8 mouse cellular contexts compared by ENCODE assay signal in the genomic region with DNA sequence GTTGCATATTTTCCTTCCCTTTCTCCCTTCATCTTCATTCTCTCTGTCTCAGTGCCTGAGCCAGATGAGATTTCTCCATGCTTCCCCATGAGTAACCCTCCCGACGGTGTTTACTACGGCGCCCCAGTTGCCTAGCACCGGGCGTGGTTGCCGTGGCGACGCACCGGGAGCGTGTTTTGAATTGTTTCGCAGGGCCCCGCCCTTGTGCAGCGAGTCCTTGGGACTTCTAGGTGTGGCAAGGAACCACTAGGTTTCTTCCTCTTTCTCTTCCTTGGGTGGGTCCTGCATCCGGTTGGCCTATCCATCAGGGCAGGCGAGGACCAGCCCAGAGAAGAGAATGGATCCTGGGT. TPM values are rescaled to one million over a fixed set of nuclear protein-coding genes. Genes with fewer than 3 reads are reported as not detected.
DNase-seq lines count a peak whose midpoint lies in the region; ATAC-seq lines count a peak whose summit lies in the region.

No protein-coding gene starts in this region.

- 4% methylated on average over 16 of the region's 16 CpGs for WGBS in forebrain, embryonic 13.5 days
- WGBS in heart, embryonic 16.5 days: 8% methylated on average over 16 of the region's 16 CpGs
- WGBS in liver, embryonic 11.5 days: 7% methylated on average over 16 of the region's 16 CpGs

- ATAC-seq in forebrain, embryonic 13.5 days: peak; percentile 88
- ATAC-seq in heart, embryonic 16.5 days (replicated peaks; ENCODE audit: extremely low read depth, insufficient read depth, low FRiP score): peak; percentile 62
- peak; percentile 66 for ATAC-seq in liver, embryonic 11.5 days (replicated peaks; ENCODE audit: low FRiP score)

- peak overlapping the region; percentile 45 for H3K9ac ChIP-seq in forebrain, embryonic 13.5 days
- peak overlapping the region; percentile 37 for H3K9ac ChIP-seq in heart, embryonic 16.5 days (ENCODE audit: low read length)
- H3K9ac ChIP-seq in liver, embryonic 11.5 days (ENCODE audit: low read depth, low read length): no peak overlapping the region

- peak overlapping the region; percentile 19 for H3K4me3 ChIP-seq in forebrain, embryonic 13.5 days
- peak overlapping the region; percentile 25 for H3K4me3 ChIP-seq in heart, embryonic 16.5 days (ENCODE audit: low read length)
- no peak overlapping the region for H3K4me3 ChIP-seq in liver, embryonic 11.5 days (ENCODE audit: low read depth, low read length)

- H3K9me3 ChIP-seq in forebrain, embryonic 13.5 days (replicated peaks): peaks cover 13% of the 10 kb centered on the region; the same call in 1 of the 2 replicates
- no peaks in the 10 kb centered on the region; the same call in 1 of the 2 replicates for H3K9me3 ChIP-seq in heart, embryonic 16.5 days (replicated peaks; ENCODE audit: control insufficient read depth, low read length)
- H3K9me3 ChIP-seq in liver, embryonic 11.5 days (ENCODE audit: control insufficient read depth, low read length): no peaks in the 10 kb centered on the region

- H3K27ac ChIP-seq in forebrain, embryonic 13.5 days: peak overlapping the region; percentile 54
- H3K27ac ChIP-seq in heart, embryonic 16.5 days (ENCODE audit: low read length): peak overlapping the region; percentile 26
- H3K27ac ChIP-seq in liver, embryonic 11.5 days (ENCODE audit: low read depth, low read length): 0 out of 2 replicates have a peak overlapping the region, but pooled peaks have one; percentile 1

- peaks cover 29% of the 10 kb centered on the region for H3K4me1 ChIP-seq in forebrain, embryonic 13.5 days
- H3K4me1 ChIP-seq in heart, embryonic 16.5 days (ENCODE audit: control insufficient read depth, insufficient read depth, low read length): peaks cover 25% of the 10 kb centered on the region
- H3K4me1 ChIP-seq in liver, embryonic 11.5 days (replicated peaks; ENCODE audit: control insufficient read depth, insufficient read depth, low read length): no peaks in the 10 kb centered on the region; the same call in 1 of the 2 replicates

- H3K4me2 ChIP-seq in forebrain, embryonic 13.5 days: peak overlapping the region; percentile 61
- peak overlapping the region; percentile 61 for H3K4me2 ChIP-seq in heart, embryonic 16.5 days (ENCODE audit: low read depth, low read length)
- H3K4me2 ChIP-seq in liver, embryonic 11.5 days: peak overlapping the region; percentile 23

- peak; percentile 47 to 73 for DNase-seq in cerebellum, postnatal 4 days (ENCODE audit: low spot score in 2 of 2)
- no peak for DNase-seq in cerebellum, adult 9-11 months
- DNase-seq in kidney, postnatal 14 days: peak; percentile 87
- peak; percentile 57 for DNase-seq in liver, embryonic 11.5 days (ENCODE audit: low spot score)
- peak; percentile 82 to 93 for DNase-seq in monocyte, adult 2 months (ENCODE audit: low read depth in 1 of 2, low spot score in 2 of 2)
- peak; percentile 38 for DNase-seq in telencephalon, adult 2 months (ENCODE audit: low read depth, low spot score)

- no peaks in the 10 kb centered on the region for H3K36me3 ChIP-seq in forebrain, embryonic 13.5 days (ENCODE audit: poor library complexity, severe bottlenecking)
- no peaks in the 10 kb centered on the region for H3K36me3 ChIP-seq in heart, embryonic 16.5 days (ENCODE audit: control insufficient read depth, insufficient read depth)
- H3K36me3 ChIP-seq in liver, embryonic 11.5 days (ENCODE audit: control insufficient read depth, insufficient read depth, low read length): no peaks in the 10 kb centered on the region

- H3K27me3 ChIP-seq in forebrain, embryonic 13.5 days: no peaks in the 10 kb centered on the region
- H3K27me3 ChIP-seq in heart, embryonic 16.5 days (ENCODE audit: control insufficient read depth, insufficient read depth, low read length): no peaks in the 10 kb centered on the region
- peaks cover 22% of the 10 kb centered on the region for H3K27me3 ChIP-seq in liver, embryonic 11.5 days (replicated peaks; ENCODE audit: control insufficient read depth, insufficient read depth, low read length)

RNA-seq across cellular contexts. Expression of gene Gsg1, which starts 1.4 kb away (rescaled TPM):
- 0.41 and 0.48 TPM in 2 replicates for polyA plus RNA-seq in forebrain, embryonic 13.5 days (2015; fragmentation: Nextera tagmentation; extraction: Ambion mirVana)
- polyA plus RNA-seq in heart, embryonic 16.5 days (2015; fragmentation: Nextera tagmentation; extraction: Ambion mirVana): 0.64 and 0.66 TPM in 2 replicates
- 0.51 and 1.1 TPM in 2 replicates for polyA plus RNA-seq in liver, embryonic 11.5 days (2014; fragmentation: Nextera tagmentation; extraction: Ambion mirVana)

RNA-seq across cellular contexts. Expression of gene Hebp1, which starts 54.9 kb away (rescaled TPM):
- 2.0 and 4.0 TPM in 2 replicates for polyA plus RNA-seq in forebrain, embryonic 13.5 days (2015; fragmentation: Nextera tagmentation; extraction: Ambion mirVana)
- 11.9 and 15.1 TPM in 2 replicates for polyA plus RNA-seq in heart, embryonic 16.5 days (2015; fragmentation: Nextera tagmentation; extraction: Ambion mirVana)
- polyA plus RNA-seq in liver, embryonic 11.5 days (2014; fragmentation: Nextera tagmentation; extraction: Ambion mirVana): 56.8 and 59.1 TPM in 2 replicates

RNA-seq across cellular contexts. Expression of gene Fam234b, which starts 54.9 kb away (rescaled TPM):
- 53.4 and 62.2 TPM in 2 replicates for polyA plus RNA-seq in forebrain, embryonic 13.5 days (2015; fragmentation: Nextera tagmentation; extraction: Ambion mirVana)
- 11.0 and 12.2 TPM in 2 replicates for polyA plus RNA-seq in heart, embryonic 16.5 days (2015; fragmentation: Nextera tagmentation; extraction: Ambion mirVana)
- polyA plus RNA-seq in liver, embryonic 11.5 days (2014; fragmentation: Nextera tagmentation; extraction: Ambion mirVana): 34.2 and 37.9 TPM in 2 replicates

RNA-seq across cellular contexts. Expression of gene Pbp2, which starts 57.5 kb away (rescaled TPM):
- polyA plus RNA-seq in forebrain, embryonic 13.5 days (2015; fragmentation: Nextera tagmentation; extraction: Ambion mirVana): not detected in 2 replicates
- not detected in 2 replicates for polyA plus RNA-seq in heart, embryonic 16.5 days (2015; fragmentation: Nextera tagmentation; extraction: Ambion mirVana)
- not detected in 2 replicates for polyA plus RNA-seq in liver, embryonic 11.5 days (2014; fragmentation: Nextera tagmentation; extraction: Ambion mirVana)

Comparison
In these comparisons a context has a peak if more than half of its experiments do, and no peak if none do; other contexts are left out.
1. H3K27ac ChIP-seq: peak in every context shown above with its lines; median percentile 54 in forebrain, embryonic 13.5 days; 26 in heart, embryonic 16.5 days; 1 in liver, embryonic 11.5 days.